In genomic region chr15:25764653-25765352, GRCm38 (mm10) we compare ENCODE assay signal across 11 mouse cellular contexts.
DNase-seq lines count a peak whose midpoint lies in the region; ATAC-seq lines count a peak whose summit lies in the region.
"Had no signal": no experiment of that assay in that cellular context is flagged by ENCODE, and none has a peak within 500 bp of the region (broad histone marks: within the 10 kb centered on the region; RNA-seq: fewer than 3 reads in every experiment).

No protein-coding gene starts in this region.

- 69% methylated on average over 13 of the region's 13 CpGs for WGBS in liver, embryonic 11.5 days
- 58% methylated on average over 13 of the region's 13 CpGs for WGBS in liver, embryonic 12.5 days (ENCODE audit: insufficient replicate concordance)
- 75% methylated on average over 13 of the region's 13 CpGs for WGBS in embryonic facial prominence, embryonic 12.5 days
- WGBS in heart, embryonic 16.5 days: 73% methylated on average over 13 of the region's 13 CpGs
- 64% methylated on average over 13 of the region's 13 CpGs for WGBS in midbrain, embryonic 16.5 days

- DNase-seq in liver, embryonic 11.5 days (ENCODE audit: low spot score): no peak
- DNase-seq in thymus, postnatal 0 days (ENCODE audit: low spot score): no peak
- DNase-seq in urinary bladder, postnatal 25 days (ENCODE audit: low spot score): no peak
- no peak for DNase-seq in right cerebral cortex, postnatal 10 days (ENCODE audit: low spot score in 2 of 2)
- DNase-seq: kidney, postnatal 14 days; spleen, adult 18-20 months had no signal

- no peak overlapping the region for H3K27ac ChIP-seq in liver, embryonic 11.5 days (ENCODE audit: low read depth, low read length)
- H3K27ac ChIP-seq in liver, embryonic 12.5 days: no peak overlapping the region
- peak overlapping the region; percentile 4; the same call in 1 of the 2 replicates for H3K27ac ChIP-seq in embryonic facial prominence, embryonic 12.5 days
- peak overlapping the region; percentile 41 for H3K27ac ChIP-seq in heart, embryonic 16.5 days (ENCODE audit: low read length)
- peak overlapping the region; percentile 44 for H3K27ac ChIP-seq in midbrain, embryonic 16.5 days (ENCODE audit: low read length)
- H3K27ac ChIP-seq: limb, embryonic 13.5 days had no signal

- H3K9ac ChIP-seq in liver, embryonic 11.5 days (ENCODE audit: low read depth, low read length): no peak overlapping the region
- no peak overlapping the region for H3K9ac ChIP-seq in liver, embryonic 12.5 days
- H3K9ac ChIP-seq in embryonic facial prominence, embryonic 12.5 days: no peak overlapping the region
- H3K9ac ChIP-seq in heart, embryonic 16.5 days (ENCODE audit: low read length): no peak overlapping the region
- H3K9ac ChIP-seq in midbrain, embryonic 16.5 days (ENCODE audit: low read depth, low read length): no peak overlapping the region
- H3K9ac ChIP-seq: limb, embryonic 13.5 days had no signal

- no peaks in the 10 kb centered on the region for H3K36me3 ChIP-seq in liver, embryonic 11.5 days (ENCODE audit: control insufficient read depth, insufficient read depth, low read length)
- H3K36me3 ChIP-seq in liver, embryonic 12.5 days: 0 out of 2 replicates have a peak, but pooled peaks cover 7% of the 10 kb centered on the region
- 0 out of 2 replicates have a peak, but pooled peaks cover 1% of the 10 kb centered on the region for H3K36me3 ChIP-seq in embryonic facial prominence, embryonic 12.5 days
- H3K36me3 ChIP-seq in heart, embryonic 16.5 days (ENCODE audit: control insufficient read depth, insufficient read depth): no peaks in the 10 kb centered on the region
- no peaks in the 10 kb centered on the region for H3K36me3 ChIP-seq in midbrain, embryonic 16.5 days (ENCODE audit: control insufficient read depth, insufficient read depth, low read length)

- no peaks in the 10 kb centered on the region for H3K27me3 ChIP-seq in liver, embryonic 11.5 days (replicated peaks; ENCODE audit: control insufficient read depth, insufficient read depth, low read length)
- H3K27me3 ChIP-seq in liver, embryonic 12.5 days (replicated peaks): no peaks in the 10 kb centered on the region
- no peaks in the 10 kb centered on the region for H3K27me3 ChIP-seq in embryonic facial prominence, embryonic 12.5 days
- H3K27me3 ChIP-seq in heart, embryonic 16.5 days (ENCODE audit: control insufficient read depth, insufficient read depth, low read length): no peaks in the 10 kb centered on the region
- no peaks in the 10 kb centered on the region for H3K27me3 ChIP-seq in midbrain, embryonic 16.5 days (ENCODE audit: control insufficient read depth, insufficient read depth, low read depth, low read length)
- H3K27me3 ChIP-seq: limb, embryonic 13.5 days had no signal

- peak; percentile 56 for ATAC-seq in liver, embryonic 11.5 days (replicated peaks; ENCODE audit: low FRiP score)
- no peak; the same call in 1 of the 2 replicates for ATAC-seq in liver, embryonic 12.5 days
- no peak for ATAC-seq in embryonic facial prominence, embryonic 12.5 days (ENCODE audit: insufficient number of reproducible peaks, insufficient read depth, low FRiP score, low TSS enrichment)
- 0 out of 2 replicates have a peak, but pooled peaks have one; percentile 17 for ATAC-seq in heart, embryonic 16.5 days (replicated peaks; ENCODE audit: extremely low read depth, insufficient read depth, low FRiP score)
- no peak for ATAC-seq in midbrain, embryonic 16.5 days

- H3K4me2 ChIP-seq in liver, embryonic 11.5 days: no peak overlapping the region
- H3K4me2 ChIP-seq in liver, embryonic 12.5 days: no peak overlapping the region
- no peak overlapping the region for H3K4me2 ChIP-seq in embryonic facial prominence, embryonic 12.5 days (replicated peaks)
- no peak overlapping the region for H3K4me2 ChIP-seq in heart, embryonic 16.5 days (ENCODE audit: low read depth, low read length)
- no peak overlapping the region for H3K4me2 ChIP-seq in midbrain, embryonic 16.5 days (ENCODE audit: low read length)
- H3K4me2 ChIP-seq: limb, embryonic 13.5 days had no signal

- H3K4me1 ChIP-seq in liver, embryonic 11.5 days (replicated peaks; ENCODE audit: control insufficient read depth, insufficient read depth, low read length): peaks cover 12% of the 10 kb centered on the region
- H3K4me1 ChIP-seq in liver, embryonic 12.5 days: 0 out of 2 replicates have a peak, but pooled peaks cover 10% of the 10 kb centered on the region
- peaks cover 40% of the 10 kb centered on the region for H3K4me1 ChIP-seq in embryonic facial prominence, embryonic 12.5 days
- peaks cover 31% of the 10 kb centered on the region for H3K4me1 ChIP-seq in heart, embryonic 16.5 days (ENCODE audit: control insufficient read depth, insufficient read depth, low read length)
- H3K4me1 ChIP-seq in midbrain, embryonic 16.5 days (ENCODE audit: control insufficient read depth, insufficient read depth, low read length): peaks cover 46% of the 10 kb centered on the region

- H3K9me3 ChIP-seq in liver, embryonic 11.5 days (ENCODE audit: control insufficient read depth, low read length): no peaks in the 10 kb centered on the region
- no peaks in the 10 kb centered on the region for H3K9me3 ChIP-seq in liver, embryonic 12.5 days (replicated peaks)
- no peaks in the 10 kb centered on the region for H3K9me3 ChIP-seq in embryonic facial prominence, embryonic 12.5 days
- H3K9me3 ChIP-seq in heart, embryonic 16.5 days (replicated peaks; ENCODE audit: control insufficient read depth, low read length): no peaks in the 10 kb centered on the region
- no peaks in the 10 kb centered on the region for H3K9me3 ChIP-seq in midbrain, embryonic 16.5 days (replicated peaks; ENCODE audit: control insufficient read depth, low read length, poor library complexity, severe bottlenecking)
- H3K9me3 ChIP-seq: limb, embryonic 13.5 days had no signal

- no peak overlapping the region for H3K4me3 ChIP-seq in liver, embryonic 11.5 days (ENCODE audit: low read depth, low read length)
- H3K4me3 ChIP-seq in liver, embryonic 12.5 days: no peak overlapping the region
- H3K4me3 ChIP-seq in embryonic facial prominence, embryonic 12.5 days: no peak overlapping the region
- H3K4me3 ChIP-seq in heart, embryonic 16.5 days (ENCODE audit: low read length): no peak overlapping the region
- no peak overlapping the region for H3K4me3 ChIP-seq in midbrain, embryonic 16.5 days (ENCODE audit: low read depth, low read length)
- H3K4me3 ChIP-seq: limb, embryonic 13.5 days had no signal

Comparison
In these comparisons a context has a peak if more than half of its experiments do, and no peak if none do; other contexts are left out.
1. ATAC-seq: peak in liver, embryonic 11.5 days (single experiment) and heart, embryonic 16.5 days (single experiment); none in liver, embryonic 12.5 days (single experiment), embryonic facial prominence, embryonic 12.5 days (single experiment) and midbrain, embryonic 16.5 days (single experiment).
2. H3K27ac ChIP-seq: peak in embryonic facial prominence, embryonic 12.5 days (single experiment), heart, embryonic 16.5 days (single experiment) and midbrain, embryonic 16.5 days (single experiment); none in liver, embryonic 11.5 days (single experiment) and liver, embryonic 12.5 days (single experiment).